Mouse (Mus musculus) spleen, adult 12 weeks (tissue): ENCODE results near the gene Olfr372.
"Not testable (repeated sequence)": the region's sequence is repeated elsewhere in the genome, so short reads cannot be mapped to it uniquely, and the experiment has no call there.

Experiments used
- DNase-seq: peaks from one replicate; pipeline ENCODE4 v3.0.0; 2022; ENCODE audit warnings: low spot score

Gene Olfr372

DNA sequence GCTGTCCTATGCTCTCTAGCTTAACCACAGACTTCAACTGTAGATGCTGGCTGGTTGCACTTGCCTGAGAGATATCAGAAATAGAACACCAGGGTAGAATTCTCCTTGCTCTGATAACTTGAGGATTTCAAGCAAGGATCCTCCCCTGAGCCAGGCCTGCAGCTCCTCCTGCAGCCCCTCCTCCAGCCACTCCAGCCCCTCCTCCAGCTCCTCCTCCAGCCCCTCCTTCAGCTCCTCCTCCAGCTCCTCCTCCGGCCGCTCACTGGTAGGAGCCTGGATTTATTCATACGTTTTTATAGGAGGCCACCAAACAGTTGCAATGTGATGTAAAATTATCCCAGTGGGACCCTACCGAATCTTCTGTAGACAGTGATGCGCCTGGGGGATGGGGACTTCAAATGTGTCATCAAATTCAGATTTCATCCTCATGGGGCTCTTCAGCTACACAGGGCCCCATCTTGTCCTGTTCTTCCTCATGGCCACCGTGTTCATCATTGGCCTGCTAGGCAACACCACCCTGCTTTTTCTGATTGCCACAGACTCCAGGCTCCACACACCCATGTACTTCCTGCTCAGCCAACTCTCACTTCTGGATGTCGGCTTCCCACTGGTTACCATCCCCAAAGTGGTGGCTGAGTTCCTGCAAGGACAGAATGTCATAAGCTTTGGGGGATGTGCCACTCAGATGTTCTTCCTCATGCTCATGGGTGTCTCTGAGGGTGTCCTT lies 58.5 kb downstream of the Olfr372 start:
- DNase-seq, result not testable (repeated sequence)

DNA sequence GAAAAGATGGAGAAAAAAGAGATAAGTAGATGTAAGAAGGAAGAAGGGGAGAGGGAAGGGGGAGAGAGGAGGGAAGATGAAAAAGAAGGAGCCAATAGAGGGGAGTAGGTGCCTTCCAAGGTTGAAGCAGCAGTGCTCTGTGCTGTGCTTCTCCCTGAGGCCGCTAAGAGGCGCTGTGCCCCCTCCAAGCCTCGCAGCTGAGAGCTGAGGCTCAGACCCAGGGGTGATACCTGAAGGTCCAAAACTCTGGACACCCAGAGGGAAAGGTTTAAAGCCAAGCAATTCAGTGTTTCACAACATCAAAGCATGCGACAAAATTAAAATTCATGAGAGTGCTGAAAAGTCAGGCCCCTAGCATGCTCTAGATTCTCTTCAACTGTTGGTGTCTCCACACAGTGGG lies 64.1 kb downstream of the Olfr372 start:
- no peak for DNase-seq

GRCm38 (mm10) chr8:72106740-72107139 lies 65.7 kb downstream of the Olfr372 start, which contains the start of gene Olfr374:
Gene Olfr374 (plus strand): TSS chr8:72107040.
- DNase-seq, result no peak
